Mouse (Mus musculus) lung, postnatal 0 days (tissue): ENCODE data around the gene Gm5799.
"Not testable (repeated sequence)": the region's sequence is repeated elsewhere in the genome, so short reads cannot be mapped to it uniquely, and the experiment has no call there.

Experiments
- CTCF ChIP-seq: IDR thresholded peaks from 2 replicates; pipeline ENCODE4 v1.5.1; 2016; ENCODE audit warnings: antibody characterized with exemption, mild to moderate bottlenecking
- EP300 ChIP-seq: IDR thresholded peaks from 2 replicates; pipeline ENCODE4 v1.6.1; 2016; ENCODE audit warnings: antibody characterized with exemption, mild to moderate bottlenecking, control low read depth

- not testable (repeated sequence) for TF ChIP-seq CTCF, EP300
These were observed 11.4 kb upstream of the Gm5799 start for GRCm38 (mm10) chr14:43532011-43532383.
